Mouse (Mus musculus) cerebellum, adult 2 months (tissue): ENCODE measurements around the gene Prss1.
"Not testable (repeated sequence)": the region's sequence is repeated elsewhere in the genome, so short reads cannot be mapped to it uniquely, and the experiment has no call there.

ENCODE experiments used
- CTCF ChIP-seq: fragments of 200-500 bp; IDR thresholded peaks from 2 replicates; pipeline ENCODE4 v1.5.1; 2011; ENCODE audit warnings: low read depth, mild to moderate bottlenecking, control low read depth, low read length, moderate library complexity, borderline replicate concordance; ENCODE audit not compliant: insufficient read depth
- POLR2A ChIP-seq: fragments of 200-500 bp; IDR thresholded peaks from 2 replicates; pipeline ENCODE4 v1.6.1; 2011; ENCODE audit warnings: low read length, control low read depth, borderline replicate concordance; ENCODE audit not compliant: insufficient read depth

- not testable (repeated sequence) for TF ChIP-seq POLR2A, CTCF
Measured at GRCm38 (mm10) chr6:41458632-41459031, at the start of gene Prss1.
